Mouse (Mus musculus): Measurements from ENCODE around the gene Smarcc1. TPM values are rescaled to one million over a fixed set of nuclear protein-coding genes. Genes with fewer than 3 reads are reported as not detected.

Gene Smarcc1
- total and polyA plus RNA-seq, 3 experiments, result 30.4 to 97.0 (median 41.3) TPM

GRCm38 (mm10) chr9:110208265-110208664 is 90.8 kb downstream of the Smarcc1 start:
- Histone ChIP-seq H3K9me3 (replicated peaks; ENCODE audit: low read length) (no peaks in the 10 kb centered on the region), H3K79me2 (replicated peaks; ENCODE audit: control insufficient read depth, extremely low read depth, insufficient read depth, poor library complexity, severe bottlenecking) (0 out of 2 replicates have a peak, but pooled peaks cover 2% of the 10 kb centered on the region), H3K27ac (ENCODE audit: insufficient read depth, low read depth) (no peak overlapping the region), H3K27me3 (replicated peaks) (no peaks in the 10 kb centered on the region), H3K4me1 (ENCODE audit: control insufficient read depth in 1 of 2, insufficient read depth in 2 of 2) (no peaks in the 10 kb centered on the region), H3K9ac (ENCODE audit: insufficient read depth, low read depth) (no peak overlapping the region), H3K4me2 (ENCODE audit: insufficient read depth, low read depth, poor library complexity, severe bottlenecking) (no peak overlapping the region), H3K36me3 (replicated peaks in 1 of 2; ENCODE audit: control insufficient read depth in 1 of 2, insufficient read depth in 1 of 2, low read length in 1 of 2) (peaks cover 61 to 91% of the 10 kb centered on the region in 2 experiments), H3K4me3 (replicated peaks in 1 of 3; ENCODE audit: low read depth in 2 of 3, low read length in 2 of 3, poor library complexity in 1 of 3) (no peak overlapping the region)
- no peak for DNase-seq (ENCODE audit: extremely low read depth)
- no peak for TF ChIP-seq MAZ (IDR thresholded peaks at IDR 0.05; ENCODE audit: low read depth, low read length)
- no peak for TF ChIP-seq MXI1 (IDR thresholded peaks at IDR 0.05; ENCODE audit: low read depth, low read length)
- no peak for TF ChIP-seq ZKSCAN1 (IDR thresholded peaks at IDR 0.05; ENCODE audit: borderline replicate concordance, low read depth, low read length)
- TF ChIP-seq NRF1 (IDR thresholded peaks at IDR 0.05; ENCODE audit: low read depth, low read length), result no peak
- TF ChIP-seq UBTF (IDR thresholded peaks at IDR 0.05; ENCODE audit: low read depth, low read length), result no peak
- no peak for TF ChIP-seq RAD21 (IDR thresholded peaks at IDR 0.05; ENCODE audit: low read depth, low read length)
- no peak for TF ChIP-seq POLR2AphosphoS2 (IDR thresholded peaks at IDR 0.05; ENCODE audit: low read depth, low read length)
- TF ChIP-seq MYC (IDR thresholded peaks at IDR 0.05; ENCODE audit: low read depth, low read length), result no peak
- TF ChIP-seq EP300 (IDR thresholded peaks at IDR 0.05; ENCODE audit: low read length), result no peak
- no peak for TF ChIP-seq CHD1 (IDR thresholded peaks at IDR 0.05; ENCODE audit: low read depth, low read length)
- dilution Hi-C loops (cut with MboI; ENCODE audit: extremely low pct_ligation_motif_present, extremely low pct_unique_long_range_greater_than_20kb, low sequenced_read_pairs) (no loop called here), in situ Hi-C loops (cut with MboI; ENCODE audit: low pct_ligation_motif_present, low pct_unique_long_range_greater_than_20kb, low sequenced_read_pairs) (no loop called here)

GRCm38 (mm10) chr9:110208967-110209366 is 91.5 kb downstream of the Smarcc1 start:
- dilution Hi-C loops (cut with MboI; ENCODE audit: extremely low pct_ligation_motif_present, extremely low pct_unique_long_range_greater_than_20kb, low sequenced_read_pairs), result no loop called here
- Histone ChIP-seq H3K79me2 (replicated peaks; ENCODE audit: control insufficient read depth, extremely low read depth, insufficient read depth, poor library complexity, severe bottlenecking) (0 out of 2 replicates have a peak, but pooled peaks cover 2% of the 10 kb centered on the region), H3K4me1 (ENCODE audit: control insufficient read depth in 1 of 2, insufficient read depth in 2 of 2) (no peaks in the 10 kb centered on the region), H3K4me2 (ENCODE audit: insufficient read depth, low read depth, poor library complexity, severe bottlenecking) (no peak overlapping the region), H3K9ac (ENCODE audit: insufficient read depth, low read depth) (no peak overlapping the region), H3K9me3 (replicated peaks; ENCODE audit: low read length) (no peaks in the 10 kb centered on the region), H3K27ac (ENCODE audit: insufficient read depth, low read depth) (no peak overlapping the region), H3K4me3 (replicated peaks in 1 of 3; ENCODE audit: low read depth in 2 of 3, low read length in 2 of 3, poor library complexity in 1 of 3) (no peak overlapping the region), H3K36me3 (replicated peaks in 1 of 2; ENCODE audit: control insufficient read depth in 1 of 2, insufficient read depth in 1 of 2, low read length in 1 of 2) (peaks cover 57 to 91% of the 10 kb centered on the region in 2 experiments), H3K27me3 (replicated peaks) (no peaks in the 10 kb centered on the region)
- no peak for DNase-seq (ENCODE audit: extremely low read depth)
- no peak for TF ChIP-seq ELF1 (IDR thresholded peaks at IDR 0.05; ENCODE audit: low read depth, low read length)
- no peak for TF ChIP-seq GABPA (IDR thresholded peaks at IDR 0.05; ENCODE audit: insufficient replicate concordance, low read depth, low read length)
- TF ChIP-seq MAFK (IDR thresholded peaks at IDR 0.05; ENCODE audit: insufficient replicate concordance, low read length), result no peak
- no peak for TF ChIP-seq ZKSCAN1 (IDR thresholded peaks at IDR 0.05; ENCODE audit: borderline replicate concordance, low read depth, low read length)
- TF ChIP-seq UBTF (IDR thresholded peaks at IDR 0.05; ENCODE audit: low read depth, low read length), result no peak
- no peak for TF ChIP-seq ZNF384 (IDR thresholded peaks at IDR 0.05; ENCODE audit: low read depth, low read length)
- no peak for TF ChIP-seq SIN3A (IDR thresholded peaks at IDR 0.05; ENCODE audit: low read length)
- TF ChIP-seq RAD21 (IDR thresholded peaks at IDR 0.05; ENCODE audit: low read depth, low read length), result no peak
- no peak for TF ChIP-seq POLR2A (IDR thresholded peaks at IDR 0.05; ENCODE audit: low read depth, low read length)
- TF ChIP-seq E2F4 (IDR thresholded peaks at IDR 0.05; ENCODE audit: insufficient replicate concordance, low read depth, low read length), result no peak
- TF ChIP-seq CHD2 (IDR thresholded peaks at IDR 0.05; ENCODE audit: low read length), result no peak
- in situ Hi-C loops (cut with MboI; ENCODE audit: low pct_ligation_motif_present, low pct_unique_long_range_greater_than_20kb, low sequenced_read_pairs), result no loop called here
